Mouse (Mus musculus): ENCODE data around the gene Mcm3. TPM values are rescaled to one million over a fixed set of nuclear protein-coding genes. Genes with fewer than 3 reads are reported as not detected.

Gene Mcm3
- total RNA-seq (2023), result 50.5 TPM

DNA sequence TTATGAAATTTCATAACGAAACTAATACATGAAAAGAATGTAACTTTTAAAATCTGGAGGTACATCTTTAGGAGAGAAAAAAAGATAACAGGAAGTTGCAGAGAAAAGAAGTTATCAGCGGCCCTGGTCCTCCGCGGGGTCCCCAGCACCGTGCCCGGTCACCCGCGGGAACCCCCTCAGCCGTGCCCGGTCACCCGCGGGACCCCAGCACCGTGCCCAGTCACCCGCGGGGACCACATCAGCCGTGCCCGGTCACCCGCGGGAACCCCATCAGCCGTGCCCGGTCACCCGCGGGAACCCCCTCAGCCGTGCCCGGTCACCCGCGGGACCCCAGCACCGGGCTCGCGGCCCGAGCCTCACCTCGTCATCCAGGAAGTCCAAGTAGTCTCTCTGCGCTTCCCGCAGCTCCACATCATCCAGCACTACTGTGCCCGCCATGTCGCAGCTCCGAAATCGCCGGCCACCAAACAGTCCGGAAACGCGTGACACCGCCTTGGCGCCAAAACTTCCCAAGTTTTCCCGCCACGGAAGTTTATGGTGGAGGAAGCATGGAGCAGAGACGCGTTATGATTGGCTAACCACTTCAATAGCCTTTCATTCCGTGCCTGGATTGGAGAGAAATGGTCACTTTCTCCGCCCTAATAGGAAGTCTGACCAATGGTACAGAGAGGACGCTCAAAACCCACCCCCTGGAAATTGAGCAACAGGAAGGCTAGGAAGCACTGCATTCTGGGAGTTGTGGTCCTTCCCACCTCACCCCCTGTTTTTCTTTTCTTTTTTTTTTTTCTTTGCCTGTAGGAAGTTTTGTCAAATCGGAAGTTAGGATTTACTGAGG lies at the start of gene Mcm3:
TSS of gene Mcm3 (minus strand) at position 542 of the 835 bp plus-strand sequence.

DNA sequence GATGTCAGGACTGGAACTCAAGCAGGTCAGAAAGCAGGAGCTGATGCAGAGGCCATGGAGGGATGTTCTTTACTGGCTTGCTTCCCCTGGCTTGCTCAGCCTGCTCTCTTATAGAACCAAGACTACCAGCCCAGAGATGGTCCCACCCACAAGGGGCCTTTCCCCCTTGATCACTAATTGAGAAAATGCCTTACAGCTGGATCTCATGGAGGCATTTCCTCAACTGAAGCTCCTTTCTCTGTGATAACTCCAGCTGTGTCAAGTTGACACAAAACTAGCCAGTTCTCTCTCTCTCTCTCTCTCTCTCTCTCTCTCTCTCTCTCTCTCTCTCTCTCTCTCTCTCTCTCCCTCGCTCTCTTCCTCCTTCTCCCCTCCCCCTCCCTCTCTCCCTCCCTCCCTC lies 29.6 kb downstream of the Mcm3 start, which contains the start of gene Il17f:
TSS of gene Il17f (minus strand) at position 101 of the 400 bp plus-strand sequence.

Other genes starting within 250 kb of the Mcm3 start
- not detected for gene Pkhd1, start 202.2 kb downstream of the Mcm3 start, total RNA-seq (2023)
- gene Il17a, start 89.4 kb downstream of the Mcm3 start, total RNA-seq (2023), result not detected
- 2.1 TPM for gene Il17f, start 29.7 kb downstream of the Mcm3 start, total RNA-seq (2023)
- 7.2 TPM for gene Paqr8, start 70.3 kb upstream of the Mcm3 start, total RNA-seq (2023)
- gene Efhc1, start 131.3 kb upstream of the Mcm3 start, total RNA-seq (2023), result 0.80 TPM